Mouse (Mus musculus): Measurements from ENCODE around the gene Rit1. TPM values are rescaled to one million over a fixed set of nuclear protein-coding genes. Genes with fewer than 3 reads are reported as not detected.
"Not testable (repeated sequence)": the region's sequence is repeated elsewhere in the genome, so short reads cannot be mapped to it uniquely, and the experiment has no call there.

Gene Rit1
- polyA plus RNA-seq, 1 experiment from 2014 or later, result 43.8 TPM

DNA sequence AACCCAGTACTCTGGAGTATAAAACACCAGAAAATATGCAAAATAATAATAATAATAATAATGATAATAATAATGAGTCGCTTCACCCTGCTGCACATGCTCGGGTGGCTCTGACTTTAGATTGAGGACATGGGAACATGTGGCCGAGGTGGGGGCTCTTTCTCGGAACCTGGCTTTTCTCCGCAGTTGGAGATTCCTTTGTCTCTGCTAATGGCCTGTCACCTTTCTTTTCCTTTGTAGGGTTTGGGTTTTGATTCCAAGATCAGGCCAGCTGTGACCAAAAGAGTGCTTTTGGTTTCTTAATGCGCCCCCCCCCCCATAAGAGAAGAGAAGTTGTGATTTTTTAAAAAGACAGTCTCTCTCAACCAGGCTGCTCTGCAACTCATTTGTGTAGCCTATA, 56.5 kb downstream of the Rit1 start:
- WGBS, result 93% methylated on average over 6 of the region's 6 CpGs
- DNase-seq (ENCODE audit: low spot score, missing footprints), result peak; percentile 79
- ATAC-seq (ENCODE audit: low FRiP score), result not testable (repeated sequence)

DNA sequence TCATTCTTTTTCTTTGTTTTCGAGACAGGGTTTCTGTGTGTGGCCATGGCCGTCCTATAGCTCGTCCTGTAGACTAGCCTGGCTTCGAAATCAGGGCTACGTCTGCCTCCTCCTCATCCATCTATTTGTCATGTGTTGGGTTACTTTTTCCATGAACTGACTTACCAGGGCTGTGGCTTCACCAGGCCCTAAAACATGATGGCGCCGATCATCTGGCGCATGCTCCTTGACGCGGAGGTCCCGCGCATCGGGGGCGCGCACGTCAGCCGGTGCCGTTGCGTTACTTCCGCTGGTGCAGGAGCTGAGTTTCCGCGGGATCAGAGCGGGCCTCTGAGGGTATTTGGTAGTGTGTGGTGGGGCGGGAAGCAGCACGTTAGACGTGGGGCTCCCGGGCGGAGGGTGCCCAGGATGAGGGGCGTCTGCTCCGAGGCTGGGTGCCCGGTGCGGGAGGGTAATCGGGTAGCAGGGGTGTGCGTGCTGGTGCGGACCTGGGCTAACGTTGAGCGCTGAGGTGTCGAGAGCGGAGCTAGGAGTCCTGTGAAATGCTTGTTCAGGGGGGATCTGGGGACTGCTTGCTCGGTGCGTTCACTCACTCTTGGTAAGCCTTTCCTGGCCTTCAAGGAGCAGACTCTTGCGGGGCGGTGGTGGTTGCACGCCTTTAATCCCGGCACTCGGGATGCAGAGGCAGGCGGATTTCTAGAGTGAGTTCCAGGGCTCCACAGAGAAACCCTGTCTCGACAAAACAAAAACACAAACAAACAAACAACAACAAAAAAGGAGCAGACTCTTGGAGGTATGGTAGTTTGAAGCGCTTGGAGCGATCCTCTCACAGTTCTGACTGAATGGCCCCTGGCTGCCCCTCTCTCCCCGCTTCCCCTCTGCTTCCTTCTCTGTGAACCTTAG, 58.6 kb downstream of the Rit1 start, which contains the start of gene Syt11:
Gene Syt11, minus strand, starts transcription at position 226 of the 903 bp plus-strand sequence.
- not testable (repeated sequence) for H3K4me1 ChIP-seq (ENCODE audit: control insufficient read depth, insufficient read depth, low read length); H3K27me3 ChIP-seq (ENCODE audit: control insufficient read depth, insufficient read depth, low read length); H3K36me3 ChIP-seq (ENCODE audit: control insufficient read depth, insufficient read depth, low read length); H3K9me3 ChIP-seq (ENCODE audit: control insufficient read depth, low read length)
- 4% methylated on average over 33 of the region's 51 CpGs for WGBS
- H3K4me2 ChIP-seq, result peak within 1 kb of the TSS; percentile 35
- H3K27ac ChIP-seq (ENCODE audit: low read depth, low read length), result peak within 1 kb of the TSS; percentile 30; the same call in 1 of the 2 replicates
- peak within 1 kb of the TSS; percentile 36 for H3K4me3 ChIP-seq (ENCODE audit: low read depth, low read length)
- peak within 1 kb of the TSS; percentile 38 for H3K9ac ChIP-seq (ENCODE audit: low read length)
- ATAC-seq (ENCODE audit: low FRiP score), result peak; percentile 55
- DNase-seq (ENCODE audit: low spot score, missing footprints), result peak; percentile 91

More for the DNA sequence above, 56.5 kb downstream of the Rit1 start:
- not testable (repeated sequence) for H3K36me3 ChIP-seq (ENCODE audit: control insufficient read depth, insufficient read depth, low read length); H3K4me2 ChIP-seq; H3K4me1 ChIP-seq (ENCODE audit: control insufficient read depth, insufficient read depth, low read length); H3K27ac ChIP-seq (ENCODE audit: low read depth, low read length); H3K9ac ChIP-seq (ENCODE audit: low read length); H3K27me3 ChIP-seq (ENCODE audit: control insufficient read depth, insufficient read depth, low read length); H3K4me3 ChIP-seq (ENCODE audit: low read depth, low read length); H3K9me3 ChIP-seq (ENCODE audit: control insufficient read depth, low read length)

Other genes starting within 250 kb of the Rit1 start
- gene Lmna, start 206.9 kb upstream of the Rit1 start, polyA plus RNA-seq (2014; fragmentation: Nextera tagmentation; extraction: Ambion mirVana), result 17.9 and 21.2 TPM in 2 replicates
- 44.5 and 45.1 TPM in 2 replicates for gene Mex3a, start 184.4 kb upstream of the Rit1 start, polyA plus RNA-seq (2014; fragmentation: Nextera tagmentation; extraction: Ambion mirVana)
- gene Rab25, start 168.5 kb upstream of the Rit1 start, polyA plus RNA-seq (2014; fragmentation: Nextera tagmentation; extraction: Ambion mirVana), result 0.25 and 0.86 TPM in 2 replicates
- gene Lamtor2, start 163.8 kb upstream of the Rit1 start, polyA plus RNA-seq (2014; fragmentation: Nextera tagmentation; extraction: Ambion mirVana), result 87.2 and 103 TPM in 2 replicates
- 72.4 and 73.0 TPM in 2 replicates for gene Ubqln4, start 163.1 kb upstream of the Rit1 start, polyA plus RNA-seq (2014; fragmentation: Nextera tagmentation; extraction: Ambion mirVana)
- gene Ssr2, start 141.0 kb upstream of the Rit1 start, polyA plus RNA-seq (2014; fragmentation: Nextera tagmentation; extraction: Ambion mirVana), result 154 and 157 TPM in 2 replicates
- 99.0 and 117 TPM in 2 replicates for gene Arhgef2, start 110.9 kb upstream of the Rit1 start, polyA plus RNA-seq (2014; fragmentation: Nextera tagmentation; extraction: Ambion mirVana)
- gene Rxfp4, start 63.7 kb upstream of the Rit1 start, polyA plus RNA-seq (2014; fragmentation: Nextera tagmentation; extraction: Ambion mirVana), result 0.14 TPM in 1 of 2 replicates, not detected in the other
- gene Khdc4, start 31.0 kb upstream of the Rit1 start, polyA plus RNA-seq (2014; fragmentation: Nextera tagmentation; extraction: Ambion mirVana), result 107 and 109 TPM in 2 replicates
- gene Syt11, start 58.3 kb downstream of the Rit1 start, polyA plus RNA-seq (2014; fragmentation: Nextera tagmentation; extraction: Ambion mirVana), result 178 and 180 TPM in 2 replicates
- gene Gon4l, start 118.4 kb downstream of the Rit1 start, polyA plus RNA-seq (2014; fragmentation: Nextera tagmentation; extraction: Ambion mirVana), result 15.3 TPM in 2 replicates
- gene Msto1, start 197.2 kb downstream of the Rit1 start, polyA plus RNA-seq (2014; fragmentation: Nextera tagmentation; extraction: Ambion mirVana), result 50.6 and 50.9 TPM in 2 replicates
- gene Ash1l, start 233.8 kb downstream of the Rit1 start, polyA plus RNA-seq (2014; fragmentation: Nextera tagmentation; extraction: Ambion mirVana), result 12.7 and 14.5 TPM in 2 replicates
- gene Dap3, start 234.3 kb downstream of the Rit1 start, polyA plus RNA-seq (2014; fragmentation: Nextera tagmentation; extraction: Ambion mirVana), result 148 and 157 TPM in 2 replicates

Measured in midbrain, embryonic 11.5 days (tissue).